Mouse (Mus musculus) midbrain, postnatal 0 days (tissue): ENCODE results near the gene Nlrp9b. TPM values are rescaled to one million over a fixed set of nuclear protein-coding genes. Genes with fewer than 3 reads are reported as not detected.
"Not testable (repeated sequence)": the region's sequence is repeated elsewhere in the genome, so short reads cannot be mapped to it uniquely, and the experiment has no call there.

Experiments used
- ATAC-seq: fragments of 200-750 bp; cut with Nextera tagmentation; 2 replicates; pipeline ENCODE4 v1.8.0; 2017; ENCODE audit warnings: moderate number of reproducible peaks, mild to moderate bottlenecking, moderate TSS enrichment, moderate library complexity; ENCODE audit not compliant: low FRiP score
- DNase-seq: peaks from one replicate; pipeline ENCODE4 v3.0.0-alpha.2; 2015; ENCODE audit warnings: low spot score
- H3K27ac ChIP-seq: fragments of 300-500 bp; sonication (generic); 2 replicates; pipeline ENCODE4 v1.5.1; 2014; ENCODE audit warnings: low read depth, mild to moderate bottlenecking, low read length, mixed read lengths
- H3K27me3 ChIP-seq: fragments of 300-500 bp; sonication (generic); 2 replicates; pipeline ENCODE4 v1.6.1; 2014; ENCODE audit warnings: low read length, control low read depth, mixed read lengths; ENCODE audit not compliant: insufficient read depth
- H3K36me3 ChIP-seq: fragments of 300-500 bp; sonication (generic); 2 replicates; pipeline ENCODE4 v1.6.1; 2014; ENCODE audit warnings: low read length, control low read depth, mixed read lengths; ENCODE audit not compliant: insufficient read depth
- H3K4me1 ChIP-seq: fragments of 300-500 bp; sonication (generic); 2 replicates; pipeline ENCODE4 v1.6.1; 2014; ENCODE audit warnings: mild to moderate bottlenecking, control low read depth, antibody characterized with exemption, low read length, mixed read lengths; ENCODE audit not compliant: insufficient read depth
- H3K4me2 ChIP-seq: fragments of 300-500 bp; sonication (generic); 2 replicates; pipeline ENCODE4 v1.6.1; 2014; ENCODE audit warnings: low read depth, mild to moderate bottlenecking, low read length, mixed read lengths; ENCODE audit not compliant: poor library complexity, severe bottlenecking
- H3K4me3 ChIP-seq: fragments of 300-500 bp; sonication (generic); 2 replicates; pipeline ENCODE4 v1.5.1; 2014; ENCODE audit warnings: low read depth, mild to moderate bottlenecking, low read length, moderate library complexity
- H3K9ac ChIP-seq: fragments of 300-500 bp; sonication (generic); replicated peaks from 2 replicates; pipeline ENCODE4 v1.6.1; 2014; ENCODE audit warnings: mild to moderate bottlenecking, low read length, moderate library complexity, mixed read lengths; ENCODE audit not compliant: poor library complexity, severe bottlenecking
- H3K9me3 ChIP-seq: fragments of 300-500 bp; sonication (generic); 2 replicates; pipeline ENCODE4 v1.6.1; 2016; ENCODE audit warnings: low read length, control low read depth
- CTCF ChIP-seq: IDR thresholded peaks from 2 replicates; pipeline ENCODE4 v1.5.1; 2016; ENCODE audit warnings: antibody characterized with exemption, mild to moderate bottlenecking
- WGBS: fragments of 180-500 bp; shearing (Covaris S2); extraction: QIAGEN DNeasy Blood & Tissue Kit; methylation state at CpG from one replicate; pipeline ENCODE4 v1.1.7; 2014; 5-methylcytosine and 5-hydroxymethylcytosine counted together
- polyA plus RNA-seq: library from polyadenylated mRNA; unstranded; fragments of >200 nt; fragmentation: Nextera tagmentation; extraction: Ambion mirVana; gene quantifications from 2 replicates; pipeline ENCODE4 v1.2.1, GENCODE M21; 2015
- total RNA-seq: library from RNA; depleted of rRNA; stranded (reverse); fragments of >200 nt; gene quantifications from 2 replicates; pipeline ENCODE4 v1.2.3, GENCODE M21; 2014; rRNA removed

Nlrp9b gene
- total RNA-seq (not detected in 2 replicates), polyA plus RNA-seq (not detected in 2 replicates)

- not testable (repeated sequence) for H3K9me3 ChIP-seq, H3K27ac ChIP-seq, H3K4me2 ChIP-seq, DNase-seq, H3K27me3 ChIP-seq, H3K4me3 ChIP-seq, ATAC-seq, H3K36me3 ChIP-seq, H3K9ac ChIP-seq, H3K4me1 ChIP-seq
- 65% methylated on average over 8 of the region's 8 CpGs for WGBS
Measured at GRCm38 (mm10) chr7:19991165-19991564, at the start of gene Nlrp9b. Gene Nlrp9b, plus strand, starts transcription at chr7:19991465.

GRCm38 (mm10) chr7:19944709-19945108 is 46.6 kb upstream of the Nlrp9b start:
- Histone ChIP-seq H3K9me3 (no peaks in the 10 kb centered on the region), H3K27ac (no peak overlapping the region), H3K4me1 (no peaks in the 10 kb centered on the region), H3K36me3 (no peaks in the 10 kb centered on the region), H3K4me3 (no peak overlapping the region), H3K4me2 (no peak overlapping the region), H3K9ac (no peak overlapping the region), H3K27me3 (no peaks in the 10 kb centered on the region)
- no peak for TF ChIP-seq CTCF
- ATAC-seq: no peak
- no peak for DNase-seq
- 86% methylated on average over 8 of the region's 8 CpGs for WGBS

DNA sequence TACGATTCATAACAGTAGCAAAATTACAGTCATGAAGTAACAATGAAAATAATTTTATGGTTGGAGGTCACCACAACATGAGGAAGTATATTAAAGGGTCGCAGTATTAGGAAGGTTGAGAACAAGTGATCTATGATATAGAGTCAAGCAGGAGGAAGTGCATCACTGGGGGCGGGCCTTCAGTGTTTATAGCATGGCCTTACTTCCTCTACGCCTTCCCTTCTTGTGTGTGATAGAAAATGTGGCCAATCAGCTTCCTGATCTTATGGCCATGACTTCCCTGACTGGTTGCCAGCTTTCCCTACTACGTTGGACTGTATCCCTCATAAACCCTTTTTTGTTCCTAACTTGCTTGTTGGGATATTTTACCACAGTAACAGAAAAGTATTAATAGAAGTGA is 46.1 kb upstream of the Nlrp9b start:
- no peak overlapping the region for H3K4me2 ChIP-seq
- H3K36me3 ChIP-seq: no peaks in the 10 kb centered on the region
- no peak overlapping the region for H3K9ac ChIP-seq
- TF ChIP-seq CTCF: no peak
- H3K9me3 ChIP-seq: no peaks in the 10 kb centered on the region
- no peak overlapping the region for H3K27ac ChIP-seq
- no peak for ATAC-seq
- DNase-seq: no peak
- WGBS: 93% methylated on average over 5 of the region's 5 CpGs
- H3K4me1 ChIP-seq: no peaks in the 10 kb centered on the region
- no peak overlapping the region for H3K4me3 ChIP-seq
- H3K27me3 ChIP-seq: no peaks in the 10 kb centered on the region

DNA sequence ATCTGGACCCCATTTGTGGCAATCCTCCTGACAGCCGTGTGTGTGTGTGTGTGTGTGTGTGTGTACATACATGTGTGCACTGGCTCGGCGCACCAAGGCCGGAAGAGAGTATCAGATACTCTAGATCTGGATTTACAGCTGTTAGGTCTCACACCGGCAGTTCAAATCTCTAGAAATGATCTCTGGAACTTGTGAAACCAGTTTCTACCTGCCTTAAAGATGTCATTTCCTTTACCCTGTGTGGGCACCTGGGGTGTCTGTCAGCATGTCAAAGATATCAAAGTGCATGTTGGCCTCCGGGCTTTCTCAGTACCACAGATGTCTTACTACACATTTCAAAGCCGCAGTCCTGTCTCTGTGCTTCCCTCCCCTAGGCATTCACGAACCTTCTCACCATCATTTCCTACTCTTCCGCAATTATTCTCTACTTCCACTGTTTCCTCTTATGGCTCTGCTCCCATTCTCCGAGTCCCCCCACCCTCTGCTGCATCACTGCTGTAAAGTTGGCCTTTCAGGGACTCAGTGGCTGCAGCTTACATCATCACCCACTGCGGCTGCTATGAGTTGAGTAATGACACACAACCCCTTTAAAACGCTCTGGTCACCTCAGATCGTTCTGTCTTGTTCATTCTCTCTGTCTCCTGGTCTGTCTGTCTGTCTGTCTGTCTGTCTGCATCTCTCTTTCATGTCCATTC is 45.3 kb upstream of the Nlrp9b start:
- Histone ChIP-seq H3K4me3 (no peak overlapping the region), H3K9me3 (no peaks in the 10 kb centered on the region), H3K36me3 (no peaks in the 10 kb centered on the region), H3K9ac (no peak overlapping the region), H3K4me1 (no peaks in the 10 kb centered on the region), H3K27me3 (no peaks in the 10 kb centered on the region), H3K27ac (no peak overlapping the region), H3K4me2 (no peak overlapping the region)
- DNase-seq: no peak
- TF ChIP-seq CTCF: no peak
- 85% methylated on average over 13 of the region's 13 CpGs for WGBS
- ATAC-seq: no peak

DNA sequence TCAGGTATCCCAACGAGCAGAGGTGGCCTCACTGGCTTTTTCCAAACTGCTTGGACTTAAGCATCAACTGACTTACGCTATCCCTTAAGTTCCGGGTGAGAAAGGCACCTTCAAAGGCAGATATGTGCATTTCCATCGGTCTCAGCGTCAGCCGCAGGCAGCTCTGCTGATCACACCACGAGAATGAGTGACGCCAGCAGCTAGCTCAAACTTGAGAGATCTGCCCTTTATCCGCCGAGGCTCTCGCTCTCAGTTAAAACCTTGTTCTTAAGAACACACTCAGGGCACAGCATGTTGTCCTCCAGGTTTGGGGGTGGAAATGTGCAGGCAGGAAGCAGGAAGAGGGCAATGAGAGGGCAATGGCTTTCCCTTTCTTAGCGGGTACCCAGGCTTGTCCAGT is 42.3 kb upstream of the Nlrp9b start:
- Histone ChIP-seq H3K4me3 (no peak overlapping the region), H3K36me3 (no peaks in the 10 kb centered on the region), H3K9ac (no peak overlapping the region), H3K27ac (no peak overlapping the region), H3K4me1 (no peaks in the 10 kb centered on the region), H3K4me2 (no peak overlapping the region), H3K9me3 (no peaks in the 10 kb centered on the region), H3K27me3 (no peaks in the 10 kb centered on the region)
- 80% methylated on average over 12 of the region's 12 CpGs for WGBS
- TF ChIP-seq CTCF: no peak
- no peak for DNase-seq
- ATAC-seq: no peak

DNA sequence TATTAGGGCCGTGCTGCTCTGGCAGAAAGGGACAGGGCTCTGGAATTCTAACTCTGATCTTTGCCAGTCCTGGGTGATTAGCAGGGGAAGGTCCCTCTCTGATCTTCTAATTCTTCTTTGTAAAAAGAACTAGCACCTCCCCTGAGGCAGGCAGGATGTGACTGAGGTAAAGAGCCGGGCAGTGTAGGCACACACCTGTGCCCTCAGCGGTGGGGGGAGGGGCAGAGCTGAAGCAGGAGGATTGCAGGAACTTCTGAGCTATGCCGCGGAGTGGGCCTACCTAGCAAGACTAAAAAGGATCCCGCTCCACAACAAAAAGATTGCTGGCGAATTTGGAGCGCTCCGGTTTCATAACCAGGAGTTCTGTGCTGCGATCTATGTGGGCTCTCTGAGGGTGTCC is 41.3 kb upstream of the Nlrp9b start:
- Histone ChIP-seq H3K27me3 (no peaks in the 10 kb centered on the region), H3K4me2 (no peak overlapping the region), H3K36me3 (no peaks in the 10 kb centered on the region), H3K4me1 (no peaks in the 10 kb centered on the region), H3K4me3 (no peak overlapping the region), H3K27ac (no peak overlapping the region), H3K9ac (no peak overlapping the region), H3K9me3 (no peaks in the 10 kb centered on the region)
- ATAC-seq (no peak), DNase-seq (no peak)
- 67% methylated on average over 10 of the region's 10 CpGs for WGBS
- TF ChIP-seq CTCF: no peak
